In genomic region chr5:75737752-75738151, GRCm38 (mm10) we compare ENCODE assay signal across 16 mouse cellular contexts.
"Had no signal": no experiment of that assay in that cellular context is flagged by ENCODE, and none has a peak within 500 bp of the region (broad histone marks: within the 10 kb centered on the region; RNA-seq: fewer than 3 reads in every experiment).

No protein-coding gene starts in this region.

- H3K9ac ChIP-seq: liver, embryonic 14.5 days; lung, embryonic 14.5 days; midbrain, embryonic 12.5 days; neural tube, embryonic 12.5 days; stomach, embryonic 15.5 days had no signal

- ATAC-seq: midbrain, embryonic 16.5 days had no signal

- DNase-seq: lung, adult 18-20 months; lung, embryonic 14.5 days; lung, postnatal 10 days; lung, postnatal 4 days; midbrain, embryonic 14.5 days; right cerebral cortex, postnatal 14 days; thymus, adult 2 months; thymus, postnatal 25 days; thymus, postnatal 4 days had no signal

- H3K4me1 ChIP-seq: neural tube, embryonic 12.5 days; stomach, embryonic 15.5 days had no signal

- H3K27me3 ChIP-seq: neural tube, embryonic 12.5 days; stomach, embryonic 15.5 days had no signal

- H3K36me3 ChIP-seq: midbrain, embryonic 12.5 days; neural tube, embryonic 12.5 days; stomach, embryonic 15.5 days had no signal

- H3K4me2 ChIP-seq: lung, embryonic 14.5 days; midbrain, embryonic 12.5 days; neural tube, embryonic 12.5 days; stomach, embryonic 15.5 days had no signal

- H3K9me3 ChIP-seq: neural tube, embryonic 12.5 days; stomach, embryonic 15.5 days had no signal

- H3K4me3 ChIP-seq: midbrain, embryonic 12.5 days; myocyte; neural tube, embryonic 12.5 days; stomach, embryonic 15.5 days had no signal

- H3K27ac ChIP-seq: liver, embryonic 14.5 days; midbrain, embryonic 12.5 days; neural tube, embryonic 12.5 days; stomach, embryonic 15.5 days; stomach, postnatal 0 days had no signal
